In genomic region chr16:11685735-11686340, GRCm38 (mm10) we compare ENCODE assay signal across 22 mouse cellular contexts.
DNase-seq lines count a peak whose midpoint lies in the region; ATAC-seq and TF ChIP-seq lines count a peak whose summit lies in the region.
"Had no signal": no experiment of that assay in that cellular context is flagged by ENCODE, and none has a peak within 500 bp of the region (broad histone marks: within the 10 kb centered on the region; RNA-seq: fewer than 3 reads in every experiment).

No protein-coding gene starts in this region.

- no peak overlapping the region for H3K4me2 ChIP-seq in midbrain, postnatal 0 days (ENCODE audit: low read depth, low read length, poor library complexity, severe bottlenecking)
- H3K4me2 ChIP-seq in midbrain, embryonic 13.5 days (replicated peaks) = no peak overlapping the region
- no peak overlapping the region for H3K4me2 ChIP-seq in forebrain, embryonic 14.5 days (ENCODE audit: low read length)
- H3K4me2 ChIP-seq: embryonic facial prominence, embryonic 12.5 days; forebrain, embryonic 15.5 days; hindbrain, embryonic 13.5 days; limb, embryonic 12.5 days; liver, embryonic 12.5 days; lung, embryonic 14.5 days; midbrain, embryonic 12.5 days had no signal

- no peaks in the 10 kb centered on the region for H3K4me1 ChIP-seq in midbrain, postnatal 0 days (ENCODE audit: insufficient read depth, low read length)
- peaks cover 1% of the 10 kb centered on the region; the same call in 1 of the 2 replicates for H3K4me1 ChIP-seq in midbrain, embryonic 13.5 days (replicated peaks)
- H3K4me1 ChIP-seq in forebrain, embryonic 14.5 days (ENCODE audit: control insufficient read depth, insufficient read depth, low read length) = no peaks in the 10 kb centered on the region
- H3K4me1 ChIP-seq: embryonic facial prominence, embryonic 12.5 days; forebrain, embryonic 15.5 days; heart, embryonic 10.5 days; limb, embryonic 12.5 days; liver, embryonic 12.5 days; midbrain, embryonic 12.5 days had no signal

- ATAC-seq in midbrain, postnatal 0 days (ENCODE audit: low FRiP score) = no peak
- no peak for ATAC-seq in midbrain, embryonic 13.5 days
- peak; percentile 49 for ATAC-seq in inflammation-experienced regulatory T-cells, adult 6 months
- ATAC-seq in forebrain, embryonic 14.5 days = no peak
- ATAC-seq: forebrain, embryonic 15.5 days; intestine, embryonic 16.5 days; liver, embryonic 12.5 days had no signal

- DNase-seq in midbrain, postnatal 0 days (ENCODE audit: low spot score) = no peak
- DNase-seq in T-cell, adult 2 months (ENCODE audit: low spot score) = peak; percentile 4
- DNase-seq in embryo, embryonic 10.5 days (ENCODE audit: low spot score) = no peak
- no peak for DNase-seq in adrenal gland, postnatal 14 days
- DNase-seq in forebrain, embryonic 14.5 days (ENCODE audit: low spot score) = no peak
- DNase-seq: cerebellum, adult 9-10 months; gastrocnemius, postnatal 25 days; heart, postnatal 14 days; lung, embryonic 14.5 days; lung, postnatal 36 days; thymus, postnatal 25 days had no signal

- H3K9me3 ChIP-seq in midbrain, postnatal 0 days (ENCODE audit: low read length) = no peaks in the 10 kb centered on the region
- no peaks in the 10 kb centered on the region for H3K9me3 ChIP-seq in midbrain, embryonic 13.5 days
- no peaks in the 10 kb centered on the region for H3K9me3 ChIP-seq in forebrain, embryonic 14.5 days (replicated peaks; ENCODE audit: control insufficient read depth, low read length)
- H3K9me3 ChIP-seq: embryonic facial prominence, embryonic 12.5 days; forebrain, embryonic 15.5 days; G1E; heart, embryonic 10.5 days; hindbrain, embryonic 13.5 days; limb, embryonic 12.5 days; liver, embryonic 12.5 days; midbrain, embryonic 12.5 days had no signal

- TF ChIP-seq CTCF in midbrain, postnatal 0 days (IDR thresholded peaks at IDR 0.05) = no peak

- WGBS in midbrain, postnatal 0 days = 88% methylated on average over 3 of the region's 3 CpGs
- WGBS in midbrain, embryonic 13.5 days = 87% methylated on average over 3 of the region's 3 CpGs
- WGBS in forebrain, embryonic 14.5 days = 86% methylated on average over 3 of the region's 3 CpGs

- H3K36me3 ChIP-seq in midbrain, postnatal 0 days (ENCODE audit: insufficient read depth, low read length) = no peaks in the 10 kb centered on the region
- no peaks in the 10 kb centered on the region for H3K36me3 ChIP-seq in midbrain, embryonic 13.5 days
- no peaks in the 10 kb centered on the region for H3K36me3 ChIP-seq in forebrain, embryonic 14.5 days (ENCODE audit: control insufficient read depth, insufficient read depth, low read length)
- H3K36me3 ChIP-seq: embryonic facial prominence, embryonic 12.5 days; forebrain, embryonic 15.5 days; G1E; heart, embryonic 10.5 days; hindbrain, embryonic 13.5 days; limb, embryonic 12.5 days; liver, embryonic 12.5 days; midbrain, embryonic 12.5 days had no signal

- H3K27ac ChIP-seq in midbrain, postnatal 0 days (ENCODE audit: low read depth, low read length) = 0 out of 2 replicates have a peak overlapping the region, but pooled peaks have one; percentile 7
- H3K27ac ChIP-seq in midbrain, embryonic 13.5 days = no peak overlapping the region
- no peak overlapping the region for H3K27ac ChIP-seq in forebrain, embryonic 14.5 days (ENCODE audit: low read depth, low read length)
- H3K27ac ChIP-seq: embryonic facial prominence, embryonic 12.5 days; forebrain, embryonic 15.5 days; heart, embryonic 10.5 days; hindbrain, embryonic 13.5 days; limb, embryonic 12.5 days; liver, embryonic 12.5 days; midbrain, embryonic 12.5 days had no signal

- H3K27me3 ChIP-seq in midbrain, postnatal 0 days (ENCODE audit: insufficient read depth, low read length) = no peaks in the 10 kb centered on the region
- H3K27me3 ChIP-seq in midbrain, embryonic 13.5 days = no peaks in the 10 kb centered on the region
- H3K27me3 ChIP-seq in forebrain, embryonic 14.5 days (replicated peaks; ENCODE audit: control insufficient read depth, insufficient read depth, low read length) = no peaks in the 10 kb centered on the region
- H3K27me3 ChIP-seq: embryonic facial prominence, embryonic 12.5 days; forebrain, embryonic 15.5 days; hindbrain, embryonic 13.5 days; limb, embryonic 12.5 days; liver, embryonic 12.5 days; midbrain, embryonic 12.5 days had no signal

- H3K9ac ChIP-seq in midbrain, postnatal 0 days (replicated peaks; ENCODE audit: low read length, poor library complexity, severe bottlenecking) = no peak overlapping the region
- H3K9ac ChIP-seq in midbrain, embryonic 13.5 days (replicated peaks) = no peak overlapping the region
- no peak overlapping the region for H3K9ac ChIP-seq in forebrain, embryonic 14.5 days (ENCODE audit: low read length)
- H3K9ac ChIP-seq: embryonic facial prominence, embryonic 12.5 days; forebrain, embryonic 15.5 days; hindbrain, embryonic 13.5 days; limb, embryonic 12.5 days; liver, embryonic 12.5 days; lung, embryonic 14.5 days; midbrain, embryonic 12.5 days had no signal

- H3K4me3 ChIP-seq in midbrain, postnatal 0 days (ENCODE audit: low read depth, low read length) = no peak overlapping the region
- H3K4me3 ChIP-seq in midbrain, embryonic 13.5 days (replicated peaks) = no peak overlapping the region
- no peak overlapping the region for H3K4me3 ChIP-seq in forebrain, embryonic 14.5 days (ENCODE audit: low read depth, low read length)
- H3K4me3 ChIP-seq: embryonic facial prominence, embryonic 12.5 days; forebrain, embryonic 15.5 days; heart, embryonic 10.5 days; hindbrain, embryonic 13.5 days; limb, embryonic 12.5 days; liver, embryonic 12.5 days; midbrain, embryonic 12.5 days had no signal
